Mouse (Mus musculus) liver, postnatal 0 days (tissue): Measurements from ENCODE around the gene Ttc28. TPM values are rescaled to one million over a fixed set of nuclear protein-coding genes. Genes with fewer than 3 reads are reported as not detected.

Source experiments
- ATAC-seq: fragments of 200-750 bp; cut with Nextera tagmentation; 2 replicates; pipeline ENCODE4 v1.8.0; 2017; ENCODE audit warnings: mild to moderate bottlenecking, moderate library complexity
- DNase-seq: peaks from one replicate; pipeline ENCODE4 v3.0.0-alpha.2; 2016
- H3K27ac ChIP-seq: fragments of 300-500 bp; sonication (generic); 2 replicates; pipeline ENCODE4 v1.5.1; 2014; ENCODE audit warnings: antibody characterized with exemption, moderate library complexity, mild to moderate bottlenecking, low read depth
- H3K27me3 ChIP-seq: fragments of 300-500 bp; sonication (generic); 2 replicates; pipeline ENCODE4 v1.6.1; 2014; ENCODE audit warnings: low read length, control low read depth, mixed read lengths; ENCODE audit not compliant: insufficient read depth
- H3K36me3 ChIP-seq: fragments of 300-500 bp; sonication (generic); replicated peaks from 2 replicates; pipeline ENCODE4 v1.6.1; 2014; ENCODE audit warnings: mild to moderate bottlenecking, control low read depth, low read length, moderate library complexity, mixed read lengths; ENCODE audit not compliant: insufficient read depth
- H3K4me1 ChIP-seq: fragments of 300-500 bp; sonication (generic); 2 replicates; pipeline ENCODE4 v1.6.1; 2014; ENCODE audit warnings: antibody characterized with exemption, mild to moderate bottlenecking, control low read depth; ENCODE audit not compliant: insufficient read depth
- H3K4me2 ChIP-seq: fragments of 300-500 bp; sonication (generic); 2 replicates; pipeline ENCODE4 v1.6.1; 2014; ENCODE audit warnings: low read depth, mild to moderate bottlenecking, low read length, moderate library complexity, mixed read lengths
- H3K4me3 ChIP-seq: fragments of 300-500 bp; sonication (generic); 2 replicates; pipeline ENCODE4 v1.5.1; 2014; ENCODE audit warnings: low read depth, low read length
- H3K9ac ChIP-seq: fragments of 300-500 bp; sonication (generic); replicated peaks from 2 replicates; pipeline ENCODE4 v1.6.1; 2014; ENCODE audit warnings: mild to moderate bottlenecking, moderate library complexity
- H3K9me3 ChIP-seq: fragments of 300-500 bp; sonication (generic); 2 replicates; pipeline ENCODE4 v1.6.1; 2016; ENCODE audit warnings: mild to moderate bottlenecking, control low read depth, low read length, mixed read lengths
- CTCF ChIP-seq: sonication (generic); IDR thresholded peaks from 2 replicates; pipeline ENCODE4 v1.5.1; 2016; ENCODE audit warnings: antibody characterized with exemption, low read depth
- EP300 ChIP-seq: IDR thresholded peaks from 2 replicates; pipeline ENCODE4 v1.6.1; 2016; ENCODE audit warnings: antibody characterized with exemption, low read depth, mild to moderate bottlenecking
- WGBS: fragments of 180-500 bp; shearing (Covaris S2); extraction: QIAGEN DNeasy Blood & Tissue Kit; methylation state at CpG from one replicate; pipeline ENCODE4 v1.1.7; 2014; ENCODE audit not compliant: insufficient replicate concordance; 5-methylcytosine and 5-hydroxymethylcytosine counted together
- polyA plus RNA-seq: library from polyadenylated mRNA; unstranded; fragments of >200 nt; fragmentation: Nextera tagmentation; extraction: Ambion mirVana; gene quantifications from 2 replicates; pipeline ENCODE4 v1.2.1, GENCODE M21; 2015

Ttc28 gene
- polyA plus RNA-seq, 1 experiment from 2014 or later: 0.73 TPM

- no peak overlapping the region for H3K27ac ChIP-seq
- no peak for ATAC-seq
- H3K36me3 ChIP-seq: no peaks in the 10 kb centered on the region
- H3K9me3 ChIP-seq: no peaks in the 10 kb centered on the region
- H3K4me3 ChIP-seq: no peak overlapping the region
- WGBS: 58% methylated on average over 5 of the region's 5 CpGs
- peak; percentile 14 for DNase-seq
- H3K4me2 ChIP-seq: peak overlapping the region; percentile 55; the same call in 1 of the 2 replicates
- H3K4me1 ChIP-seq: peaks cover 4% of the 10 kb centered on the region; the same call in 1 of the 2 replicates
- H3K27me3 ChIP-seq: no peaks in the 10 kb centered on the region
- no peak for TF ChIP-seq CTCF
- TF ChIP-seq EP300: no peak
- H3K9ac ChIP-seq: no peak overlapping the region; the same call in 1 of the 2 replicates
Measured at GRCm38 (mm10) chr5:111287571-111287970, 408.0 kb downstream of the Ttc28 start.

- peak overlapping the region; percentile 55 for H3K4me2 ChIP-seq
- H3K4me3 ChIP-seq: peak overlapping the region; percentile 6; the same call in 1 of the 2 replicates
- ATAC-seq: peak; percentile 86
- no peaks in the 10 kb centered on the region for H3K36me3 ChIP-seq
- no peak for TF ChIP-seq EP300
- TF ChIP-seq CTCF: no peak
- H3K4me1 ChIP-seq: peaks cover 4% of the 10 kb centered on the region; the same call in 1 of the 2 replicates
- no peaks in the 10 kb centered on the region for H3K9me3 ChIP-seq
- peak overlapping the region; percentile 46 for H3K27ac ChIP-seq
- 69% methylated on average over 11 of the region's 11 CpGs for WGBS
- H3K27me3 ChIP-seq: no peaks in the 10 kb centered on the region
- H3K9ac ChIP-seq: no peak overlapping the region
- peak; percentile 37 for DNase-seq
Measured at GRCm38 (mm10) chr5:111288486-111288885, 408.9 kb downstream of the Ttc28 start.

GRCm38 (mm10) chr5:111290071-111290470 is 410.5 kb downstream of the Ttc28 start:
- no peak overlapping the region for H3K4me2 ChIP-seq
- H3K9me3 ChIP-seq: no peaks in the 10 kb centered on the region
- H3K4me3 ChIP-seq: no peak overlapping the region
- no peak overlapping the region for H3K9ac ChIP-seq
- ATAC-seq: no peak
- DNase-seq: no peak
- no peak for TF ChIP-seq CTCF
- TF ChIP-seq EP300: no peak
- 77% methylated on average over 11 of the region's 11 CpGs for WGBS
- peaks cover 4% of the 10 kb centered on the region; the same call in 1 of the 2 replicates for H3K4me1 ChIP-seq
- H3K36me3 ChIP-seq: no peaks in the 10 kb centered on the region
- no peak overlapping the region for H3K27ac ChIP-seq
- no peaks in the 10 kb centered on the region for H3K27me3 ChIP-seq

- no peak for TF ChIP-seq CTCF
- no peak for TF ChIP-seq EP300
- H3K9me3 ChIP-seq: no peaks in the 10 kb centered on the region
- no peak overlapping the region for H3K4me2 ChIP-seq
- H3K4me3 ChIP-seq: no peak overlapping the region
- no peak overlapping the region for H3K27ac ChIP-seq
- H3K27me3 ChIP-seq: no peaks in the 10 kb centered on the region
- WGBS: 65% methylated on average over 10 of the region's 10 CpGs
- DNase-seq: no peak
- no peak for ATAC-seq
- H3K4me1 ChIP-seq: peaks cover 4% of the 10 kb centered on the region; the same call in 1 of the 2 replicates
- H3K9ac ChIP-seq: no peak overlapping the region
- no peaks in the 10 kb centered on the region for H3K36me3 ChIP-seq
Measured at GRCm38 (mm10) chr5:111291639-111292038, 412.0 kb downstream of the Ttc28 start.

- WGBS: 55% methylated on average over 5 of the region's 5 CpGs
- H3K4me2 ChIP-seq: no peak overlapping the region
- H3K9ac ChIP-seq: no peak overlapping the region
- ATAC-seq: no peak
- H3K36me3 ChIP-seq: no peaks in the 10 kb centered on the region
- 0 out of 2 replicates have a peak, but pooled peaks cover 5% of the 10 kb centered on the region for H3K4me1 ChIP-seq
- H3K27me3 ChIP-seq: no peaks in the 10 kb centered on the region
- DNase-seq: peak; percentile 10
- no peaks in the 10 kb centered on the region for H3K9me3 ChIP-seq
- H3K4me3 ChIP-seq: no peak overlapping the region
- no peak overlapping the region for H3K27ac ChIP-seq
- TF ChIP-seq EP300: no peak
- TF ChIP-seq CTCF: no peak
Measured at GRCm38 (mm10) chr5:111297801-111298200, 418.2 kb downstream of the Ttc28 start.

GRCm38 (mm10) chr5:111298706-111299105 is 419.1 kb downstream of the Ttc28 start:
- H3K9ac ChIP-seq: no peak overlapping the region
- WGBS: 48% methylated on average over 7 of the region's 7 CpGs
- no peaks in the 10 kb centered on the region for H3K36me3 ChIP-seq
- 0 out of 2 replicates have a peak, but pooled peaks cover 5% of the 10 kb centered on the region for H3K4me1 ChIP-seq
- no peak overlapping the region for H3K4me2 ChIP-seq
- ATAC-seq (no peak), DNase-seq (peak; percentile 15)
- H3K4me3 ChIP-seq: no peak overlapping the region
- TF ChIP-seq CTCF (no peak), EP300 (no peak)
- no peaks in the 10 kb centered on the region for H3K9me3 ChIP-seq
- H3K27me3 ChIP-seq: no peaks in the 10 kb centered on the region
- H3K27ac ChIP-seq: no peak overlapping the region
